Mouse (Mus musculus): ENCODE measurements around the gene Tbl3. TPM values are rescaled to one million over a fixed set of nuclear protein-coding genes. Genes with fewer than 3 reads are reported as not detected.

Tbl3 gene
- polyA plus RNA-seq, 1 experiment from 2014 or later = 29.3 TPM

GRCm38 (mm10) chr17:24708646-24709045, 1.2 kb upstream of the Tbl3 start:
- Histone ChIP-seq H3K4me2 (ENCODE audit: low read depth, low read length) (peak overlapping the region; percentile 82), H3K27ac (ENCODE audit: low read length) (no peak overlapping the region), H3K27me3 (ENCODE audit: control insufficient read depth, insufficient read depth, low read depth, low read length) (no peaks in the 10 kb centered on the region), H3K9me3 (replicated peaks; ENCODE audit: control insufficient read depth, low read length) (no peaks in the 10 kb centered on the region), H3K4me3 (ENCODE audit: low read depth, low read length) (peak overlapping the region; percentile 73), H3K4me1 (ENCODE audit: control insufficient read depth, low read depth, low read length) (peaks cover 20% of the 10 kb centered on the region), H3K9ac (ENCODE audit: low read depth, low read length) (no peak overlapping the region), H3K36me3 (ENCODE audit: control insufficient read depth, insufficient read depth) (peaks cover 8% of the 10 kb centered on the region)
- ATAC-seq (ENCODE audit: low read depth) = no peak
- 18% methylated on average over 2 of the region's 2 CpGs for WGBS (ENCODE audit: insufficient replicate concordance)

- H3K9me3 ChIP-seq (replicated peaks; ENCODE audit: control insufficient read depth, low read length) = no peaks in the 10 kb centered on the region
- ATAC-seq (ENCODE audit: low read depth) = peak; percentile 45
- H3K27me3 ChIP-seq (ENCODE audit: control insufficient read depth, insufficient read depth, low read depth, low read length) = no peaks in the 10 kb centered on the region
- H3K4me3 ChIP-seq (ENCODE audit: low read depth, low read length) = peak overlapping the region; percentile 73
- H3K4me2 ChIP-seq (ENCODE audit: low read depth, low read length) = peak overlapping the region; percentile 82
- H3K9ac ChIP-seq (ENCODE audit: low read depth, low read length) = peak overlapping the region; percentile 66
- peaks cover 9% of the 10 kb centered on the region for H3K36me3 ChIP-seq (ENCODE audit: control insufficient read depth, insufficient read depth)
- peaks cover 20% of the 10 kb centered on the region for H3K4me1 ChIP-seq (ENCODE audit: control insufficient read depth, low read depth, low read length)
- whole genome bisulfite sequencing (ENCODE audit: insufficient replicate concordance) = 2% methylated on average over 24 of the region's 24 CpGs
- peak overlapping the region; percentile 83 for H3K27ac ChIP-seq (ENCODE audit: low read length)
Observed at GRCm38 (mm10) chr17:24707801-24708425, 453 bp upstream of the Tbl3 start.

GRCm38 (mm10) chr17:24705821-24706220, 1.6 kb downstream of the Tbl3 start:
- Histone ChIP-seq H3K9me3 (replicated peaks; ENCODE audit: control insufficient read depth, low read length) (no peaks in the 10 kb centered on the region), H3K9ac (ENCODE audit: low read depth, low read length) (no peak overlapping the region), H3K4me3 (ENCODE audit: low read depth, low read length) (no peak overlapping the region), H3K4me2 (ENCODE audit: low read depth, low read length) (no peak overlapping the region), H3K27me3 (ENCODE audit: control insufficient read depth, insufficient read depth, low read depth, low read length) (no peaks in the 10 kb centered on the region), H3K4me1 (ENCODE audit: control insufficient read depth, low read depth, low read length) (peaks cover 20% of the 10 kb centered on the region), H3K36me3 (ENCODE audit: control insufficient read depth, insufficient read depth) (peaks cover 21% of the 10 kb centered on the region), H3K27ac (ENCODE audit: low read length) (no peak overlapping the region)
- no peak for ATAC-seq (ENCODE audit: low read depth)
- WGBS (ENCODE audit: insufficient replicate concordance) = 80% methylated on average over 3 of the region's 3 CpGs

- Histone ChIP-seq H3K4me2 (ENCODE audit: low read depth, low read length) (no peak overlapping the region), H3K4me3 (ENCODE audit: low read depth, low read length) (no peak overlapping the region), H3K36me3 (ENCODE audit: control insufficient read depth, insufficient read depth) (peaks cover 22% of the 10 kb centered on the region), H3K27me3 (ENCODE audit: control insufficient read depth, insufficient read depth, low read depth, low read length) (no peaks in the 10 kb centered on the region), H3K9ac (ENCODE audit: low read depth, low read length) (no peak overlapping the region), H3K9me3 (replicated peaks; ENCODE audit: control insufficient read depth, low read length) (no peaks in the 10 kb centered on the region), H3K4me1 (ENCODE audit: control insufficient read depth, low read depth, low read length) (peaks cover 13% of the 10 kb centered on the region), H3K27ac (ENCODE audit: low read length) (no peak overlapping the region)
- 75% methylated on average over 9 of the region's 9 CpGs for WGBS (ENCODE audit: insufficient replicate concordance)
- ATAC-seq (ENCODE audit: low read depth) = no peak
Observed at GRCm38 (mm10) chr17:24701251-24701650, 6.2 kb downstream of the Tbl3 start.

- H3K4me1 ChIP-seq (ENCODE audit: control insufficient read depth, low read depth, low read length) = peaks cover 19% of the 10 kb centered on the region
- no peak overlapping the region for H3K4me2 ChIP-seq (ENCODE audit: low read depth, low read length)
- no peaks in the 10 kb centered on the region for H3K9me3 ChIP-seq (replicated peaks; ENCODE audit: control insufficient read depth, low read length)
- ATAC-seq (ENCODE audit: low read depth) = no peak
- peaks cover 22% of the 10 kb centered on the region for H3K36me3 ChIP-seq (ENCODE audit: control insufficient read depth, insufficient read depth)
- no peaks in the 10 kb centered on the region for H3K27me3 ChIP-seq (ENCODE audit: control insufficient read depth, insufficient read depth, low read depth, low read length)
- no peak overlapping the region for H3K4me3 ChIP-seq (ENCODE audit: low read depth, low read length)
- H3K9ac ChIP-seq (ENCODE audit: low read depth, low read length) = no peak overlapping the region
- WGBS (ENCODE audit: insufficient replicate concordance) = 63% methylated on average over 2 of the region's 2 CpGs
- no peak overlapping the region for H3K27ac ChIP-seq (ENCODE audit: low read length)
Observed at GRCm38 (mm10) chr17:24699473-24699872, 8.0 kb downstream of the Tbl3 start.

GRCm38 (mm10) chr17:24698715-24699114, 8.7 kb downstream of the Tbl3 start:
- Histone ChIP-seq H3K36me3 (ENCODE audit: control insufficient read depth, insufficient read depth) (peaks cover 15% of the 10 kb centered on the region), H3K9me3 (replicated peaks; ENCODE audit: control insufficient read depth, low read length) (no peaks in the 10 kb centered on the region), H3K27ac (ENCODE audit: low read length) (no peak overlapping the region), H3K27me3 (ENCODE audit: control insufficient read depth, insufficient read depth, low read depth, low read length) (no peaks in the 10 kb centered on the region), H3K9ac (ENCODE audit: low read depth, low read length) (no peak overlapping the region), H3K4me1 (ENCODE audit: control insufficient read depth, low read depth, low read length) (peaks cover 19% of the 10 kb centered on the region), H3K4me3 (ENCODE audit: low read depth, low read length) (no peak overlapping the region), H3K4me2 (ENCODE audit: low read depth, low read length) (no peak overlapping the region)
- no peak for ATAC-seq (ENCODE audit: low read depth)
- 68% methylated on average over 9 of the region's 9 CpGs for WGBS (ENCODE audit: insufficient replicate concordance)

- peaks cover 14% of the 10 kb centered on the region for H3K36me3 ChIP-seq (ENCODE audit: control insufficient read depth, insufficient read depth)
- no peaks in the 10 kb centered on the region for H3K27me3 ChIP-seq (ENCODE audit: control insufficient read depth, insufficient read depth, low read depth, low read length)
- H3K4me1 ChIP-seq (ENCODE audit: control insufficient read depth, low read depth, low read length) = peaks cover 19% of the 10 kb centered on the region
- 21% methylated on average over 5 of the region's 5 CpGs for WGBS (ENCODE audit: insufficient replicate concordance)
- no peak overlapping the region for H3K4me3 ChIP-seq (ENCODE audit: low read depth, low read length)
- no peak overlapping the region for H3K4me2 ChIP-seq (ENCODE audit: low read depth, low read length)
- H3K9ac ChIP-seq (ENCODE audit: low read depth, low read length) = no peak overlapping the region
- H3K27ac ChIP-seq (ENCODE audit: low read length) = no peak overlapping the region
- H3K9me3 ChIP-seq (replicated peaks; ENCODE audit: control insufficient read depth, low read length) = no peaks in the 10 kb centered on the region
- no peak for ATAC-seq (ENCODE audit: low read depth)
Observed at GRCm38 (mm10) chr17:24697985-24698384, 9.5 kb downstream of the Tbl3 start.

- Histone ChIP-seq H3K36me3 (ENCODE audit: control insufficient read depth, insufficient read depth) (peaks cover 5% of the 10 kb centered on the region; the same call in 1 of the 2 replicates), H3K27ac (ENCODE audit: low read length) (peak within 1 kb of the TSS; percentile 80), H3K9me3 (replicated peaks; ENCODE audit: control insufficient read depth, low read length) (no peaks in the 10 kb centered on the region), H3K9ac (ENCODE audit: low read depth, low read length) (peak within 1 kb of the TSS; percentile 86), H3K27me3 (ENCODE audit: control insufficient read depth, insufficient read depth, low read depth, low read length) (peaks cover 7% of the 10 kb centered on the region), H3K4me1 (ENCODE audit: control insufficient read depth, low read depth, low read length) (peaks cover 19% of the 10 kb centered on the region), H3K4me3 (ENCODE audit: low read depth, low read length) (peak within 1 kb of the TSS; percentile 85), H3K4me2 (ENCODE audit: low read depth, low read length) (peak within 1 kb of the TSS; percentile 94)
- peak; percentile 97 for ATAC-seq (ENCODE audit: low read depth)
- WGBS (ENCODE audit: insufficient replicate concordance) = under 1% methylated on average over 75 of the region's 76 CpGs
Observed at GRCm38 (mm10) chr17:24696011-24696697, 11.3 kb downstream of the Tbl3 start, which contains the start of the genes Gfer and Noxo1. Gfer (minus strand) TSS chr17:24696156. Noxo1 (plus strand) TSS chr17:24696234.

All from liver, embryonic 16.5 days (tissue).